Mouse (Mus musculus): Measurements from ENCODE around the gene Mrps35. TPM values are rescaled to one million over a fixed set of nuclear protein-coding genes. Genes with fewer than 3 reads are reported as not detected.

Mrps35 gene
- polyA plus RNA-seq, 1 experiment from 2014 or later, result 50.2 TPM

- H3K27me3 ChIP-seq, result no peaks in the 10 kb centered on the region
- H3K4me2 ChIP-seq, result no peak overlapping the region
- no peak overlapping the region for H3K9ac ChIP-seq
- H3K9me3 ChIP-seq (replicated peaks), result no peaks in the 10 kb centered on the region
- H3K36me3 ChIP-seq (replicated peaks), result peaks cover 11% of the 10 kb centered on the region
- no peak for ATAC-seq (ENCODE audit: insufficient read depth)
- 46% methylated on average over 6 of the region's 6 CpGs for WGBS (ENCODE audit: insufficient replicate concordance)
- no peaks in the 10 kb centered on the region for H3K4me1 ChIP-seq (replicated peaks)
- no peak overlapping the region for H3K4me3 ChIP-seq (replicated peaks)
- H3K27ac ChIP-seq (replicated peaks), result no peak overlapping the region
These were observed 31.0 kb upstream of the Mrps35 start for GRCm38 (mm10) chr6:147011555-147011954.

GRCm38 (mm10) chr6:147011977-147012376 lies 30.6 kb upstream of the Mrps35 start:
- Histone ChIP-seq H3K9ac (no peak overlapping the region), H3K4me2 (no peak overlapping the region), H3K27me3 (no peaks in the 10 kb centered on the region), H3K27ac (replicated peaks) (no peak overlapping the region), H3K4me3 (replicated peaks) (no peak overlapping the region), H3K9me3 (replicated peaks) (no peaks in the 10 kb centered on the region), H3K36me3 (replicated peaks) (peaks cover 9% of the 10 kb centered on the region), H3K4me1 (replicated peaks) (no peaks in the 10 kb centered on the region)
- WGBS (ENCODE audit: insufficient replicate concordance), result 76% methylated on average over 6 of the region's 6 CpGs
- ATAC-seq (ENCODE audit: insufficient read depth), result no peak

GRCm38 (mm10) chr6:147013546-147013945 lies 29.0 kb upstream of the Mrps35 start:
- Histone ChIP-seq H3K4me3 (replicated peaks) (no peak overlapping the region), H3K4me2 (no peak overlapping the region), H3K4me1 (replicated peaks) (no peaks in the 10 kb centered on the region), H3K9ac (no peak overlapping the region), H3K27ac (replicated peaks) (no peak overlapping the region), H3K27me3 (no peaks in the 10 kb centered on the region), H3K36me3 (replicated peaks) (peaks cover 4% of the 10 kb centered on the region; the same call in 1 of the 2 replicates), H3K9me3 (replicated peaks) (no peaks in the 10 kb centered on the region)
- ATAC-seq (ENCODE audit: insufficient read depth), result no peak
- WGBS (ENCODE audit: insufficient replicate concordance), result 67% methylated on average over 1 of the region's 1 CpGs

GRCm38 (mm10) chr6:147017906-147018305 lies 24.7 kb upstream of the Mrps35 start:
- Histone ChIP-seq H3K9ac (no peak overlapping the region), H3K4me3 (replicated peaks) (no peak overlapping the region), H3K4me1 (replicated peaks) (no peaks in the 10 kb centered on the region), H3K9me3 (replicated peaks) (no peaks in the 10 kb centered on the region), H3K4me2 (no peak overlapping the region), H3K27me3 (no peaks in the 10 kb centered on the region), H3K27ac (replicated peaks) (no peak overlapping the region), H3K36me3 (replicated peaks) (0 out of 2 replicates have a peak, but pooled peaks cover 4% of the 10 kb centered on the region)
- no peak for ATAC-seq (ENCODE audit: insufficient read depth)
- 49% methylated on average over 4 of the region's 4 CpGs for WGBS (ENCODE audit: insufficient replicate concordance)

GRCm38 (mm10) chr6:147018364-147018763 lies 24.2 kb upstream of the Mrps35 start:
- Histone ChIP-seq H3K4me3 (replicated peaks) (no peak overlapping the region), H3K4me2 (no peak overlapping the region), H3K27ac (replicated peaks) (no peak overlapping the region), H3K4me1 (replicated peaks) (no peaks in the 10 kb centered on the region), H3K9ac (no peak overlapping the region), H3K36me3 (replicated peaks) (0 out of 2 replicates have a peak, but pooled peaks cover 4% of the 10 kb centered on the region), H3K9me3 (replicated peaks) (no peaks in the 10 kb centered on the region), H3K27me3 (no peaks in the 10 kb centered on the region)
- WGBS (ENCODE audit: insufficient replicate concordance), result 75% methylated on average over 5 of the region's 5 CpGs
- ATAC-seq (ENCODE audit: insufficient read depth), result no peak

- Histone ChIP-seq H3K36me3 (replicated peaks) (0 out of 2 replicates have a peak, but pooled peaks cover 2% of the 10 kb centered on the region), H3K9ac (no peak overlapping the region), H3K27ac (replicated peaks) (no peak overlapping the region), H3K27me3 (no peaks in the 10 kb centered on the region), H3K4me2 (no peak overlapping the region), H3K4me3 (replicated peaks) (no peak overlapping the region), H3K9me3 (replicated peaks) (no peaks in the 10 kb centered on the region), H3K4me1 (replicated peaks) (no peaks in the 10 kb centered on the region)
- ATAC-seq (ENCODE audit: insufficient read depth), result no peak
- 77% methylated on average over 5 of the region's 5 CpGs for whole genome bisulfite sequencing (ENCODE audit: insufficient replicate concordance)
These were observed 21.4 kb upstream of the Mrps35 start for GRCm38 (mm10) chr6:147021181-147021580.

GRCm38 (mm10) chr6:147022375-147023132 lies 20.0 kb upstream of the Mrps35 start:
- H3K27me3 ChIP-seq, result no peaks in the 10 kb centered on the region
- no peak overlapping the region for H3K4me2 ChIP-seq
- no peak overlapping the region for H3K9ac ChIP-seq
- H3K27ac ChIP-seq (replicated peaks), result no peak overlapping the region
- 69% methylated on average over 16 of the region's 16 CpGs for WGBS (ENCODE audit: insufficient replicate concordance)
- H3K36me3 ChIP-seq (replicated peaks), result peaks cover 3% of the 10 kb centered on the region; the same call in 1 of the 2 replicates
- no peaks in the 10 kb centered on the region for H3K4me1 ChIP-seq (replicated peaks)
- no peak for ATAC-seq (ENCODE audit: insufficient read depth)
- H3K4me3 ChIP-seq (replicated peaks), result no peak overlapping the region
- H3K9me3 ChIP-seq (replicated peaks), result no peaks in the 10 kb centered on the region

GRCm38 (mm10) chr6:147023133-147023395 lies 19.5 kb upstream of the Mrps35 start:
- Histone ChIP-seq H3K4me1 (replicated peaks) (no peaks in the 10 kb centered on the region), H3K9me3 (replicated peaks) (no peaks in the 10 kb centered on the region), H3K4me3 (replicated peaks) (no peak overlapping the region), H3K27ac (replicated peaks) (no peak overlapping the region), H3K4me2 (no peak overlapping the region), H3K36me3 (replicated peaks) (peaks cover 5% of the 10 kb centered on the region; the same call in 1 of the 2 replicates), H3K9ac (no peak overlapping the region), H3K27me3 (no peaks in the 10 kb centered on the region)
- ATAC-seq (ENCODE audit: insufficient read depth), result no peak
- WGBS (ENCODE audit: insufficient replicate concordance), result 79% methylated on average over 2 of the region's 2 CpGs

GRCm38 (mm10) chr6:147023568-147023967 lies 19.0 kb upstream of the Mrps35 start:
- no peak overlapping the region for H3K4me2 ChIP-seq
- peaks cover 5% of the 10 kb centered on the region; the same call in 1 of the 2 replicates for H3K36me3 ChIP-seq (replicated peaks)
- ATAC-seq (ENCODE audit: insufficient read depth), result no peak
- H3K4me1 ChIP-seq (replicated peaks), result no peaks in the 10 kb centered on the region
- no peak overlapping the region for H3K27ac ChIP-seq (replicated peaks)
- H3K27me3 ChIP-seq, result no peaks in the 10 kb centered on the region
- H3K4me3 ChIP-seq (replicated peaks), result no peak overlapping the region
- H3K9ac ChIP-seq, result no peak overlapping the region
- no peaks in the 10 kb centered on the region for H3K9me3 ChIP-seq (replicated peaks)

- no peak overlapping the region for H3K27ac ChIP-seq (replicated peaks)
- no peak overlapping the region for H3K4me2 ChIP-seq
- H3K9ac ChIP-seq, result no peak overlapping the region
- no peak for ATAC-seq (ENCODE audit: insufficient read depth)
- WGBS (ENCODE audit: insufficient replicate concordance), result 59% methylated on average over 3 of the region's 3 CpGs
- no peaks in the 10 kb centered on the region for H3K27me3 ChIP-seq
- H3K9me3 ChIP-seq (replicated peaks), result no peaks in the 10 kb centered on the region
- no peak overlapping the region for H3K4me3 ChIP-seq (replicated peaks)
- peaks cover 5% of the 10 kb centered on the region; the same call in 1 of the 2 replicates for H3K36me3 ChIP-seq (replicated peaks)
- H3K4me1 ChIP-seq (replicated peaks), result no peaks in the 10 kb centered on the region
These were observed 17.8 kb upstream of the Mrps35 start for GRCm38 (mm10) chr6:147024761-147025160.

- Histone ChIP-seq H3K27me3 (no peaks in the 10 kb centered on the region), H3K9me3 (replicated peaks) (no peaks in the 10 kb centered on the region), H3K4me3 (replicated peaks) (no peak overlapping the region), H3K36me3 (replicated peaks) (peaks cover 13% of the 10 kb centered on the region; the same call in 1 of the 2 replicates), H3K4me2 (no peak overlapping the region), H3K27ac (replicated peaks) (no peak overlapping the region), H3K9ac (no peak overlapping the region), H3K4me1 (replicated peaks) (no peaks in the 10 kb centered on the region)
- no peak for ATAC-seq (ENCODE audit: insufficient read depth)
- 68% methylated on average over 2 of the region's 2 CpGs for WGBS (ENCODE audit: insufficient replicate concordance)
These were observed 14.2 kb upstream of the Mrps35 start for GRCm38 (mm10) chr6:147028396-147028795.

GRCm38 (mm10) chr6:147029591-147029990 lies 13.0 kb upstream of the Mrps35 start:
- H3K4me2 ChIP-seq, result no peak overlapping the region
- H3K36me3 ChIP-seq (replicated peaks), result peaks cover 13% of the 10 kb centered on the region; the same call in 1 of the 2 replicates
- H3K4me3 ChIP-seq (replicated peaks), result no peak overlapping the region
- ATAC-seq (ENCODE audit: insufficient read depth), result no peak
- WGBS (ENCODE audit: insufficient replicate concordance), result 78% methylated on average over 9 of the region's 9 CpGs
- H3K9me3 ChIP-seq (replicated peaks), result no peaks in the 10 kb centered on the region
- H3K27me3 ChIP-seq, result no peaks in the 10 kb centered on the region
- no peak overlapping the region for H3K9ac ChIP-seq
- H3K27ac ChIP-seq (replicated peaks), result no peak overlapping the region
- no peaks in the 10 kb centered on the region for H3K4me1 ChIP-seq (replicated peaks)
